Mouse (Mus musculus): ENCODE data around the gene Rad21l.
"Not testable (repeated sequence)": the region's sequence is repeated elsewhere in the genome, so short reads cannot be mapped to it uniquely, and the experiment has no call there.

Rad21l gene

DNA sequence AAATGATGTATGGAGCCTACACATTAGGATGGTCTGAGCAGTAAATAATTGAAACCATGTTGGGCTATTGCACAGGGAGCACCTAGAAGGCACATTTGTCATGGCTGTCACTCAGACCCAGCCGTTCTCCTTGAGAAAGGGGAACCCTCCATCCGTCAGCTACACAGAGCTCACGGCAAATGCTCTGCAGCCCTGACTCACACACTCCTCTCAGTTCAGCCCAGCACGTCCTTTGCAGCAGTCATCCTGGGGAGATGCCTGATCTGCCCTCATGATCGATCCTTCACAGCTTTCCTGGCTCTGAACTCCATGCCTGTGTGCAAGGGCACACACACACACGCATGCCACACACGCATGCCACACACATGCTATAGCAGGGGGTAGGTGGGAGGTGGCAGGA, 39.0 kb downstream of the Rad21l start:
- DNase-seq (ENCODE audit: low read depth, low spot score), result no peak

- no peak for DNase-seq (ENCODE audit: low read depth, low spot score)
Measured at GRCm38 (mm10) chr2:151628011-151628410, 40.3 kb downstream of the Rad21l start.

GRCm38 (mm10) chr2:151626296-151626695, 42.0 kb downstream of the Rad21l start:
- no peak for DNase-seq (ENCODE audit: low read depth, low spot score)

DNA sequence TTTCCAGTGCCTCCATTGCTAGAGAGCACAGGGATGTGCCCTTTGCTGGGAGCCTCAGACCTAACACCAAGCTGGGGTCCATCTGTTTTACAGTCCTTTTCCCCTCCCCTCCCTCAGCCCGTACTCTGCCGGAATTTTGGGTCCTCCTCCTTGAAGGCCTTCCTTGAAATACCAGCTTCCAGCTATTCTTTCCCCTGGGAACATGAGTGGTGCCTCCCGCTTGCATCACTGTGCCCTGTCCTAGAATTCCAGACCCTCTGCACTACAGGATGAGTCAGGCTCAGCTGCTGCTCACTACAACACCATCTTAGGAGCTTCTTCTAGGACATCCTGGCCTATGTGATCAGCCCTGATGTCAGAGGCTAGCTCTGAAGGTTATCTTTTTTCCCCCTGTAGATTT, 44.6 kb downstream of the Rad21l start:
- no peak for DNase-seq (ENCODE audit: low read depth, low spot score)

DNA sequence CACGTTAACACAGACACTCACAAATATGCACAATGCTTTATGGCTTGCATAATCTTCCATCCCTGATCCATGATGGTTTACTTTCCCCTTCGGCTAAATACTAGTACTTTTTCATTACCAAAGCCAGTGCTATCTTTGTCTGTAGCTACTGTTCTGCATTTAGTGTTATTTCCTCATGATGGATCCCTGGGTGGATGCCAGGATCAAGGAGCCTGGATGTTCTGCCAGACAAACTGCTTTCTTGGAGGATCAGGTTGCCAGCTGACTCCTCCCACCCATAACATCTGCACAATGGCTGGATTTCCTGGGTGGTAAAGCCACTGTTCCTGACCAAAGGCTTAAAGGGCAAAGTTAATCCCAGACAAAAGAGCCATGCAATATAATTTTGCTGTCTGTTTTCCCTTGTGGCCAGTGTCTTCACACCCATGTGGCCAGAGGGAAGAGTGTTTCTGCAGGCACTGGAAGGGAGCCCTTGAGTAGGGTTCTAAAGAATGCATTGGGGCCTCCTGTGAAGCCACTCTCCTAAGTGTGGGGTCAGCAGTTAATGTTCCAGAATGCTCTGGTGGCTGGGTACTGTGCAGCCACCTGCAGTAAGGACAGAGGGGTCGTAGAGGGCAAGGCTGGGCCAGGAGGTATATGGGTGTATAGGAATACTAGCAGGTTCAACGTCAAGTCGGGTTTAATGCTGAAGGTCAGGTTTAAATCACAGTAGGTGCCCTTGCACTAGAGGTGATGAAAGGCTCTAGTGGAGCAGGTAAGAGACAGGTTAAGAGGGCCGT, 51.6 kb downstream of the Rad21l start:
- DNase-seq (ENCODE audit: low read depth, low spot score), result no peak

GRCm38 (mm10) chr2:151615779-151616178, 52.6 kb downstream of the Rad21l start:
- not testable (repeated sequence) for DNase-seq (ENCODE audit: low read depth, low spot score)

GRCm38 (mm10) chr2:151609974-151610373, 58.4 kb downstream of the Rad21l start:
- DNase-seq (ENCODE audit: low read depth, low spot score), result no peak

DNA sequence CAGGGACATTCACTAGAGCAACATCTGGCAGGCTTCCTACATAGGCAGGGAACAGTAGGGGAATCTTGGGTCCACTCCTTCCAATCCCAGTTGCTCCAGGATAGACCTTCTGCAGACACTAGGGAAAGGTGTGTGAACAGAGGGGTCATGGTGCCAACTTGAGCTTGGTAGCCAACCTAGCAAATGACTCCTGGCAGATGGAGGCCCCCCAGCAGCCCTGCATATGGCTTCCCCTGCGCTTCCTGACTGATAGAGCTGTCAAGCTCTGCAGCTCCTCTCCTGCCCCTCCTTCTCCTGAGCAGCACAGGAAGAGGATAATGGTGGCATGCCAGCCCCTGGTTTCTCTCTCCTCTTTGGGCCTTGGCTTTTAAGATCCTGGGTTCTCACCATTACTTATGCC, 59.9 kb downstream of the Rad21l start:
- no peak for DNase-seq (ENCODE audit: low read depth, low spot score)

- no peak for DNase-seq (ENCODE audit: low read depth, low spot score)
Measured at GRCm38 (mm10) chr2:151605437-151605987, 62.8 kb downstream of the Rad21l start.

GRCm38 (mm10) chr2:151603630-151604029, 64.7 kb downstream of the Rad21l start:
- DNase-seq (ENCODE audit: low read depth, low spot score), result no peak

DNA sequence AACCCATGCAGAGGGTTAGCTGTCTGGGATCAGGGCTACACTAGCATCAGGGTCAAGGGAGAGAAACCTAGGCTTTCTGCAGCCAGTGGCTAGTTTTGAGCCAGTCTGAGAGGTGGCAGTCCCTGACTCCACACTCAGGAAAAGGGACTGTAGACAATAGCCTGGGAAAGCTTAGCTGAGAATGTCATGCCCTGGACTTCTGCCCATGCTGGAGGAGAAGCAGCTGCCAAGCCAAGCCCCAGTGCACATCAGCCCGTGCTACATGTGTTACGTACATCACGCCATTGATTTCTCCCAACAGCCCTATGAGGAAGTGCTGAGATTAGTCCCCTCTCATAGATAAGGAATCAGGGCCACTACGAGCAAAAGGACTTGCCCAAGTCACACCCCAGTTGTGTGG, 66.2 kb downstream of the Rad21l start:
- DNase-seq (ENCODE audit: low read depth, low spot score), result no peak

- DNase-seq (ENCODE audit: low read depth, low spot score), result no peak
Measured at GRCm38 (mm10) chr2:151598068-151598467, 70.3 kb downstream of the Rad21l start.
